Mouse (Mus musculus) small intestine, adult 2 months (tissue): Measurements from ENCODE around the gene Gm37240.

Source experiments
- CTCF ChIP-seq: fragments of 200-500 bp; IDR thresholded peaks from 2 replicates; pipeline ENCODE4 v1.5.1; 2012; ENCODE audit warnings: low read depth, mild to moderate bottlenecking, control low read depth, inconsistent platforms, low read length, moderate library complexity, mixed read lengths; ENCODE audit not compliant: insufficient replicate concordance, insufficient read length; ENCODE audit errors: extremely low read depth
- POLR2A ChIP-seq: fragments of 200-500 bp; IDR thresholded peaks from 2 replicates; pipeline ENCODE4 v1.6.1; 2012; ENCODE audit warnings: low read depth, mild to moderate bottlenecking, control low read depth, inconsistent platforms, low read length, moderate library complexity

GRCm38 (mm10) chr3:85301851-85302250, 585.5 kb downstream of the Gm37240 start:
- TF ChIP-seq POLR2A (no peak), CTCF (no peak)
